Mouse (Mus musculus) neural tube, embryonic 15.5 days (tissue): ENCODE data around the gene Tnfrsf19. TPM values are rescaled to one million over a fixed set of nuclear protein-coding genes. Genes with fewer than 3 reads are reported as not detected.

ENCODE experiments used
- ATAC-seq: fragments of 200-750 bp; cut with Nextera tagmentation; 2 replicates; pipeline ENCODE4 v1.8.0; 2017; ENCODE audit warnings: mild to moderate bottlenecking, moderate TSS enrichment, moderate library complexity; ENCODE audit not compliant: low FRiP score
- H3K27ac ChIP-seq: fragments of 300-500 bp; sonication (generic); replicated peaks from 2 replicates; pipeline ENCODE4 v1.5.1; 2015; ENCODE audit warnings: mild to moderate bottlenecking, inconsistent platforms
- H3K27me3 ChIP-seq: fragments of 300-500 bp; sonication (generic); replicated peaks from 2 replicates; pipeline ENCODE4 v1.6.1; 2015; ENCODE audit warnings: inconsistent platforms
- H3K36me3 ChIP-seq: fragments of 300-500 bp; sonication (generic); 2 replicates; pipeline ENCODE4 v1.6.1; 2015; ENCODE audit warnings: inconsistent platforms
- H3K4me1 ChIP-seq: fragments of 300-500 bp; sonication (generic); 2 replicates; pipeline ENCODE4 v1.6.1; 2015; ENCODE audit warnings: inconsistent platforms
- H3K4me2 ChIP-seq: fragments of 300-500 bp; sonication (generic); 2 replicates; pipeline ENCODE4 v1.6.1; 2015; ENCODE audit warnings: inconsistent platforms, mild to moderate bottlenecking, moderate library complexity
- H3K4me3 ChIP-seq: fragments of 300-500 bp; sonication (generic); replicated peaks from 2 replicates; pipeline ENCODE4 v1.5.1; 2015; ENCODE audit warnings: mild to moderate bottlenecking, inconsistent platforms
- H3K9ac ChIP-seq: fragments of 300-500 bp; sonication (generic); replicated peaks from 2 replicates; pipeline ENCODE4 v1.6.1; 2015; ENCODE audit warnings: mild to moderate bottlenecking, inconsistent platforms
- H3K9me3 ChIP-seq: fragments of 300-500 bp; sonication (generic); replicated peaks from 2 replicates; pipeline ENCODE4 v1.6.1; 2016; ENCODE audit warnings: inconsistent platforms
- WGBS: fragments of 180-500 bp; shearing (Covaris S2); methylation state at CpG from one replicate; pipeline ENCODE4 v1.1.7; 2015; ENCODE audit warnings: mixed read lengths; 5-methylcytosine and 5-hydroxymethylcytosine counted together
- polyA plus RNA-seq: library from polyadenylated mRNA; unstranded; fragments of >200 nt; fragmentation: Nextera tagmentation; extraction: Ambion mirVana; gene quantifications from 2 replicates; pipeline ENCODE4 v1.2.1, GENCODE M21; 2015

The Tnfrsf19 gene
- polyA plus RNA-seq, 1 experiment from 2014 or later: 28.8 TPM

- WGBS: 93% methylated on average over 4 of the region's 4 CpGs
- no peaks in the 10 kb centered on the region for H3K36me3 ChIP-seq
- no peak overlapping the region for H3K9ac ChIP-seq
- no peaks in the 10 kb centered on the region for H3K9me3 ChIP-seq
- H3K27ac ChIP-seq: no peak overlapping the region
- no peaks in the 10 kb centered on the region for H3K4me1 ChIP-seq
- H3K4me3 ChIP-seq: no peak overlapping the region
- no peaks in the 10 kb centered on the region for H3K27me3 ChIP-seq
- no peak overlapping the region for H3K4me2 ChIP-seq
- ATAC-seq: no peak
Measured at GRCm38 (mm10) chr14:60937481-60938039, 108.7 kb downstream of the Tnfrsf19 start.

DNA sequence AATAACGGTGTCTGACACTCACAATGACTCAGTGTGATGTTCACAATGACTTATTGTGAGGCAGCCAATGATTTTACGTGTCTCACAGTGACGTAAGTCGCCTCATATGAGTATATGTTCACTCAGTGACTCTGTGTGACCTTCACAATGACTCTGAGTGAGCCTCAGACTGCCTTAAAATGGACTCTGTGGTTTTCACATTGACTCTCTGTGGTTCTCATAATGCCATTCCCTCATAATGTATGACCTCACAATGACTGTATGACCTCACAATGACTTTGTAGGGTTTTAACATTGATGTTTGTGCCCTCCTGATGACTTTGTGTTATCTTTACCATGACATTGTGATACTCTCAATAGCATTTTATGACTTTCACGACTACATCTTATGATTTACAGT, 110.6 kb downstream of the Tnfrsf19 start:
- ATAC-seq: no peak
- Histone ChIP-seq H3K4me1 (no peaks in the 10 kb centered on the region), H3K27ac (no peak overlapping the region), H3K4me2 (no peak overlapping the region), H3K4me3 (no peak overlapping the region), H3K9me3 (no peaks in the 10 kb centered on the region), H3K9ac (no peak overlapping the region), H3K27me3 (no peaks in the 10 kb centered on the region), H3K36me3 (no peaks in the 10 kb centered on the region)
- WGBS: 83% methylated on average over 5 of the region's 5 CpGs

- Histone ChIP-seq H3K9ac (no peak overlapping the region), H3K4me3 (no peak overlapping the region), H3K27me3 (no peaks in the 10 kb centered on the region), H3K9me3 (no peaks in the 10 kb centered on the region), H3K27ac (no peak overlapping the region), H3K4me1 (no peaks in the 10 kb centered on the region), H3K4me2 (no peak overlapping the region), H3K36me3 (no peaks in the 10 kb centered on the region)
- ATAC-seq: no peak
- WGBS: 67% methylated on average over 1 of the region's 1 CpGs
Measured at GRCm38 (mm10) chr14:60926011-60926410, 120.3 kb downstream of the Tnfrsf19 start.

DNA sequence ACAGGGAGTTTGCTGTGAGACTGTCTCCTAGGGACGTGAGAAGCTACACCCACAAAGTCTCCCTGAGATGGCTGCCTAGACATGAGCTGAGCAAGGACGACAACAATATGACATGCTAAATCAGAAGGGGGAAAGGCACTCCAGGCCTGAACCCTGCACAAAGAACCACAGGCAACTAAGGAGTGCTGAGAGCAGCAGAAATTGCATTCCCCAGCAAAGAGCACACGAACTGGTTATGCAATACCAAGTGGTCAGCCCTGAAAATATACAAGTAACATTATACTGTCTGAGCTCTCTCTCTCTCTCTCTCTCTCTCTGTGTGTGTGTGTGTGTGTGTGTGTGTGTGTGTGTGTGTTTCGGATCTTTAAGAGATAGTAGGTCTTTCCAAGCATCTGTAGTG, 129.6 kb downstream of the Tnfrsf19 start:
- peaks cover 8% of the 10 kb centered on the region; the same call in 1 of the 2 replicates for H3K4me1 ChIP-seq
- H3K27ac ChIP-seq: no peak overlapping the region
- no peaks in the 10 kb centered on the region for H3K27me3 ChIP-seq
- H3K9me3 ChIP-seq: no peaks in the 10 kb centered on the region
- no peak for ATAC-seq
- H3K36me3 ChIP-seq: no peaks in the 10 kb centered on the region
- 65% methylated on average over 4 of the region's 4 CpGs for WGBS
- H3K4me3 ChIP-seq: no peak overlapping the region
- no peak overlapping the region for H3K4me2 ChIP-seq
- no peak overlapping the region for H3K9ac ChIP-seq

Other genes starting within 250 kb of the Tnfrsf19 start
- gene Sacs, start 92.0 kb upstream of the Tnfrsf19 start, polyA plus RNA-seq: 7.5 and 8.0 TPM in 2 replicates
- 1.0 and 1.1 TPM in 2 replicates for gene Sgcg, start 212.0 kb upstream of the Tnfrsf19 start, polyA plus RNA-seq